Mouse (Mus musculus): ENCODE measurements around the gene Gata2. TPM values are rescaled to one million over a fixed set of nuclear protein-coding genes. Genes with fewer than 3 reads are reported as not detected.

Gata2 gene
- polyA plus RNA-seq, 1 experiment from 2014 or later = 20.6 TPM

- Histone ChIP-seq H3K4me2 (0 out of 2 replicates have a peak overlapping the region, but pooled peaks have one; percentile 13), H3K27ac (no peak overlapping the region), H3K4me1 (replicated peaks) (peaks cover 12% of the 10 kb centered on the region), H3K27me3 (peaks cover 99% of the 10 kb centered on the region), H3K36me3 (no peaks in the 10 kb centered on the region), H3K9me3 (no peaks in the 10 kb centered on the region), H3K4me3 (no peak overlapping the region), H3K9ac (no peak overlapping the region)
- 8% methylated on average over 25 of the region's 25 CpGs for WGBS
- ATAC-seq (ENCODE audit: low FRiP score) = no peak
These were observed 11.1 kb downstream of the Gata2 start for GRCm38 (mm10) chr6:88204531-88205385.

DNA sequence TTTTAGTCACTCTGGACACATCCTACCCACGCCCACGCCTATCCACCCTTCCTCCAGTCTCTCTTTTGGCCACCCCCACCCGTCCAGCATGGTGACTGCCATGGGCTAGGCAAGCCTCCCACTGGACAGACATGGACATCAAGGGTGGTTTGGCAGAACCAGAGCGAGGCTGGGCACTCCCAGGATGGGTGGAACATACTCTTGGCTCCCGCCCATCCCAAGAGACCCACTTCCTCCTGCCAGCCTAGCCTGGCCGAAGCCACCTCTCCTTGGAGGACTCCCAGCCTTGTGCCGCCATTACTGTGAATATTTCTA is 11.7 kb downstream of the Gata2 start:
- Histone ChIP-seq H3K4me3 (no peak overlapping the region), H3K27ac (no peak overlapping the region), H3K9me3 (no peaks in the 10 kb centered on the region), H3K4me1 (replicated peaks) (peaks cover 12% of the 10 kb centered on the region), H3K27me3 (peaks cover 99% of the 10 kb centered on the region), H3K4me2 (no peak overlapping the region), H3K36me3 (no peaks in the 10 kb centered on the region), H3K9ac (no peak overlapping the region)
- no peak for ATAC-seq (ENCODE audit: low FRiP score)
- 12% methylated on average over 7 of the region's 7 CpGs for WGBS

- H3K4me1 ChIP-seq (replicated peaks) = peaks cover 12% of the 10 kb centered on the region
- no peaks in the 10 kb centered on the region for H3K9me3 ChIP-seq
- no peak for ATAC-seq (ENCODE audit: low FRiP score)
- H3K9ac ChIP-seq = no peak overlapping the region
- H3K4me3 ChIP-seq = no peak overlapping the region
- WGBS = 14% methylated on average over 9 of the region's 9 CpGs
- peaks cover 93% of the 10 kb centered on the region for H3K27me3 ChIP-seq
- no peak overlapping the region for H3K27ac ChIP-seq
- H3K36me3 ChIP-seq = no peaks in the 10 kb centered on the region
- no peak overlapping the region for H3K4me2 ChIP-seq
These were observed 12.2 kb downstream of the Gata2 start for GRCm38 (mm10) chr6:88205937-88206336.

GRCm38 (mm10) chr6:88206566-88206965 is 12.9 kb downstream of the Gata2 start:
- H3K9me3 ChIP-seq = no peaks in the 10 kb centered on the region
- no peak overlapping the region for H3K27ac ChIP-seq
- no peaks in the 10 kb centered on the region for H3K36me3 ChIP-seq
- peaks cover 87% of the 10 kb centered on the region for H3K27me3 ChIP-seq
- no peak overlapping the region for H3K4me2 ChIP-seq
- 41% methylated on average over 7 of the region's 7 CpGs for WGBS
- no peak overlapping the region for H3K4me3 ChIP-seq
- H3K9ac ChIP-seq = no peak overlapping the region
- peaks cover 12% of the 10 kb centered on the region; the same call in 1 of the 2 replicates for H3K4me1 ChIP-seq (replicated peaks)
- ATAC-seq (ENCODE audit: low FRiP score) = no peak

DNA sequence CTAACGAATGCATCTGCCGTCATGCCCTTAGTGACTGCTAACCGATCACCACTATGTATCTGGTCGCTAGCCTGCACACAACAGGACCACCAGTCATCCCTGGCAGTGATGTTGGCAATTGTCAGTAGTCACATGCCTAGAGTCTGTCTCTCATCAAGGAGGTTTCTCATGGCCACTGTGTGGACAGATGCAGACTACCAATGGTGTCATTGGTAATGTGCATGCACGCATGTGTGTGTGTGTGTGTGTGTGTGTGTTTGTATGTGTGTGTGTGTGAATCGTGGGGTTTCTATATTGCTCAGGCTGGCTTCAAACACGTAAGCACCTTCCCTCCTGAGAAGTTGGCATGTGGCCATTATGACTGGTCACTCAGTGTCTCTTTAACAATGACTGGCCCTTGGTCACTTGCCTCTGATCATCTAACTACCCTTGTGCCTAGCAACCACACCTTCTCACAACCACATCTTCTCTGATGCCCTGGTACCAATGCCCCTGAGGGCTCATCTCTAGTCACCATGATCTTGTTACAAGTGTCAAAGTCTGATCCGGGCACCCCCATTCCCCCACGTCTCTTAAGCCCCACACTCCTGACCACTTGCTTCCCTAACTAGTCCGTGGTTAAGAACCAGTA is 13.8 kb downstream of the Gata2 start:
- no peaks in the 10 kb centered on the region for H3K36me3 ChIP-seq
- no peak for ATAC-seq (ENCODE audit: low FRiP score)
- peaks cover 12% of the 10 kb centered on the region; the same call in 1 of the 2 replicates for H3K4me1 ChIP-seq (replicated peaks)
- H3K4me2 ChIP-seq = no peak overlapping the region
- H3K9ac ChIP-seq = no peak overlapping the region
- no peak overlapping the region for H3K27ac ChIP-seq
- H3K4me3 ChIP-seq = no peak overlapping the region
- H3K27me3 ChIP-seq = peaks cover 78% of the 10 kb centered on the region
- WGBS = 89% methylated on average over 10 of the region's 10 CpGs
- H3K9me3 ChIP-seq = no peaks in the 10 kb centered on the region

GRCm38 (mm10) chr6:88208321-88208720 is 14.6 kb downstream of the Gata2 start:
- Histone ChIP-seq H3K4me3 (no peak overlapping the region), H3K4me1 (replicated peaks) (peaks cover 11% of the 10 kb centered on the region; the same call in 1 of the 2 replicates), H3K4me2 (no peak overlapping the region), H3K27me3 (peaks cover 70% of the 10 kb centered on the region), H3K9ac (no peak overlapping the region), H3K27ac (no peak overlapping the region), H3K36me3 (no peaks in the 10 kb centered on the region), H3K9me3 (no peaks in the 10 kb centered on the region)
- ATAC-seq (ENCODE audit: low FRiP score) = no peak
- WGBS = 95% methylated on average over 3 of the region's 3 CpGs

- Histone ChIP-seq H3K9ac (no peak overlapping the region), H3K36me3 (no peaks in the 10 kb centered on the region), H3K9me3 (no peaks in the 10 kb centered on the region), H3K27ac (no peak overlapping the region), H3K27me3 (peaks cover 59% of the 10 kb centered on the region), H3K4me3 (no peak overlapping the region), H3K4me1 (replicated peaks) (0 out of 2 replicates have a peak, but pooled peaks cover 6% of the 10 kb centered on the region), H3K4me2 (no peak overlapping the region)
- WGBS = 78% methylated on average over 5 of the region's 5 CpGs
- ATAC-seq (ENCODE audit: low FRiP score) = no peak
These were observed 15.8 kb downstream of the Gata2 start for GRCm38 (mm10) chr6:88209453-88209852.

DNA sequence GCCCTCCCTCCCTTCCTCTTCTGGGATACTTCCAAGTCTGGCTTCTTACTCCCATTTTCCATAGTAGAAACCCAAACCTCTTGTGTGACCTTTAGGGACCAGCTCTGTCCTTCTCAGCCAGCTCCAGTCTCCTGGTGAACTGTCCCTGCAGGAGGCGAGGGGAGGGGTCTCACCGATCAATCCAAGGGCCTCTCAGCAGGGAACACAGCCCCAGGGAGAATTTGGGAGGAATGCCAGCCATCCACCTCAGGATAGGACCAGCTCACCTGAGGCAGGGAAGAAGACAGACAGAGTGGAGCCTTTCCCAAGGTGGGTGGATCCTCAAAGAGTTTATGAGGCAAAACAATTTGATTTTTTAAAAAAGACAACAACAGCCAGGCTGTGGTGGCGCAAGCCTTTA is 16.5 kb downstream of the Gata2 start:
- H3K27me3 ChIP-seq = peaks cover 53% of the 10 kb centered on the region

GRCm38 (mm10) chr6:88215797-88216196 is 22.1 kb downstream of the Gata2 start:
- Histone ChIP-seq H3K4me2 (no peak overlapping the region), H3K4me1 (replicated peaks) (no peaks in the 10 kb centered on the region), H3K36me3 (no peaks in the 10 kb centered on the region), H3K4me3 (no peak overlapping the region), H3K9ac (no peak overlapping the region), H3K9me3 (peaks cover 3% of the 10 kb centered on the region; the same call in 1 of the 2 replicates), H3K27ac (no peak overlapping the region), H3K27me3 (peaks cover 8% of the 10 kb centered on the region; the same call in 1 of the 2 replicates)
- 31% methylated on average over 6 of the region's 6 CpGs for whole genome bisulfite sequencing
- ATAC-seq (ENCODE audit: low FRiP score) = no peak

More for the DNA sequence above, 16.5 kb downstream of the Gata2 start:
- Histone ChIP-seq H3K4me2 (no peak overlapping the region), H3K36me3 (no peaks in the 10 kb centered on the region), H3K4me1 (replicated peaks) (0 out of 2 replicates have a peak, but pooled peaks cover 3% of the 10 kb centered on the region), H3K4me3 (no peak overlapping the region), H3K27ac (no peak overlapping the region), H3K9me3 (no peaks in the 10 kb centered on the region), H3K9ac (no peak overlapping the region)
- ATAC-seq (ENCODE audit: low FRiP score) = no peak
- WGBS = 64% methylated on average over 3 of the region's 3 CpGs

- Histone ChIP-seq H3K36me3 (no peaks in the 10 kb centered on the region), H3K4me3 (no peak overlapping the region), H3K9me3 (peaks cover 3% of the 10 kb centered on the region; the same call in 1 of the 2 replicates), H3K4me2 (no peak overlapping the region), H3K4me1 (replicated peaks) (no peaks in the 10 kb centered on the region), H3K27ac (no peak overlapping the region), H3K9ac (no peak overlapping the region), H3K27me3 (peaks cover 8% of the 10 kb centered on the region; the same call in 1 of the 2 replicates)
- WGBS = 85% methylated on average over 4 of the region's 4 CpGs
- no peak for ATAC-seq (ENCODE audit: low FRiP score)
These were observed 22.5 kb downstream of the Gata2 start for GRCm38 (mm10) chr6:88216199-88216598.

DNA sequence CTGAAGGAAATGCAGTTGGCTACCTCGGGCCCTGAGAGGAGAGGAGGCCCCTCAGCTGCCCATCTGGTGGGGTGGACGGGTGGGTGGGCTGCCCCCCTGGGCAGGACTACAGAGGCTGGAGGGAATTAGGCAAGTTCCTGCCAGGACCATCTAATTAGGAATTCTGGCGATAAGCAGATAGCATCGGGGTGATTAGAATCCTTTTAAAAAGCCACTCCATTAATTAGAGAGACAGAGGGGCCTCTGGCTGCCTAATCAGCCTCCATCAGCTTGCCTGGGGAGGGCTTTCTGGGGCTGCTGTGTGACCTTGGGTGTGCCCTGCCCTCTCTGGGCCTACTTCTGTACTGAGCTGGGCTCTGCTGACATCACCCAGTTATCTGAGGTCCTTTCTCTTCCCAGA is 25.4 kb downstream of the Gata2 start:
- Histone ChIP-seq H3K36me3 (no peaks in the 10 kb centered on the region), H3K9me3 (peaks cover 3% of the 10 kb centered on the region; the same call in 1 of the 2 replicates), H3K4me3 (no peak overlapping the region), H3K4me1 (replicated peaks) (no peaks in the 10 kb centered on the region), H3K27ac (no peak overlapping the region), H3K9ac (no peak overlapping the region), H3K27me3 (peaks cover 8% of the 10 kb centered on the region; the same call in 1 of the 2 replicates), H3K4me2 (no peak overlapping the region)
- WGBS = 25% methylated on average over 4 of the region's 4 CpGs
- no peak for ATAC-seq (ENCODE audit: low FRiP score)

- 41% methylated on average over 10 of the region's 10 CpGs for WGBS
- no peak within 1 kb of the TSS for H3K27ac ChIP-seq
These were observed 28.3 kb downstream of the Gata2 start, which contains the start of gene Dnajb8 for GRCm38 (mm10) chr6:88221968-88222367. Gene Dnajb8 (plus strand): TSS chr6:88222268.

More at GRCm38 (mm10) chr6:88221968-88222367, 28.3 kb downstream of the Gata2 start, which contains the start of gene Dnajb8:
- ATAC-seq (ENCODE audit: low FRiP score) = no peak
- H3K9me3 ChIP-seq = peaks cover 3% of the 10 kb centered on the region; the same call in 1 of the 2 replicates
- peaks cover 9% of the 10 kb centered on the region for H3K4me1 ChIP-seq (replicated peaks)
- no peaks in the 10 kb centered on the region for H3K36me3 ChIP-seq
- H3K4me3 ChIP-seq = no peak within 1 kb of the TSS
- H3K4me2 ChIP-seq = no peak within 1 kb of the TSS
- no peak within 1 kb of the TSS for H3K9ac ChIP-seq
- 0 out of 2 replicates have a peak, but pooled peaks cover 3% of the 10 kb centered on the region for H3K27me3 ChIP-seq

All from hindbrain, embryonic 13.5 days (tissue).